Mouse (Mus musculus) midbrain, embryonic 10.5 days (tissue): Measurements from ENCODE around the gene Col6a1. TPM values are rescaled to one million over a fixed set of nuclear protein-coding genes. Genes with fewer than 3 reads are reported as not detected.
A peak's percentile ranks its signal among the peaks of the same experiment; 100 is the strongest.
"Not testable (repeated sequence)": the region's sequence is repeated elsewhere in the genome, so short reads cannot be mapped to it uniquely, and the experiment has no call there.

ENCODE experiments used
- DNase-seq: peaks from one replicate; pipeline ENCODE4 v3.0.0-alpha.2; 2017; ENCODE audit warnings: low spot score
- H3K27ac ChIP-seq: fragments of 300-500 bp; sonication (generic); replicated peaks from 2 replicates; pipeline ENCODE4 v1.5.1; 2016; ENCODE audit warnings: mild to moderate bottlenecking
- H3K27me3 ChIP-seq: fragments of 300-500 bp; sonication (generic); 2 replicates; pipeline ENCODE4 v1.6.1; 2016; ENCODE audit warnings: low read depth, mild to moderate bottlenecking; ENCODE audit not compliant: poor library complexity, severe bottlenecking
- H3K36me3 ChIP-seq: fragments of 300-500 bp; sonication (generic); 2 replicates; pipeline ENCODE4 v1.6.1; 2016; ENCODE audit warnings: mild to moderate bottlenecking, moderate library complexity
- H3K4me1 ChIP-seq: fragments of 300-500 bp; sonication (generic); 2 replicates; pipeline ENCODE4 v1.6.1; 2016
- H3K4me3 ChIP-seq: fragments of 300-500 bp; sonication (generic); 2 replicates; pipeline ENCODE4 v1.5.1; 2016; ENCODE audit warnings: mild to moderate bottlenecking, moderate library complexity
- H3K9me3 ChIP-seq: fragments of 300-500 bp; sonication (generic); replicated peaks from 2 replicates; pipeline ENCODE4 v1.6.1; 2016; ENCODE audit warnings: mild to moderate bottlenecking
- WGBS: fragments of 180-500 bp; shearing (Covaris S2); methylation state at CpG from one replicate; pipeline ENCODE4 v1.1.7; 2016; 5-methylcytosine and 5-hydroxymethylcytosine counted together
- polyA plus RNA-seq: library from polyadenylated mRNA; unstranded; fragments of >200 nt; fragmentation: Nextera tagmentation; extraction: Ambion mirVana; gene quantifications from 2 replicates; pipeline ENCODE4 v1.2.1, GENCODE M21; 2016

Col6a1 gene
- polyA plus RNA-seq, result 8.0 and 14.7 TPM in 2 replicates

- peak within 1 kb of the TSS; percentile 53 for H3K27ac ChIP-seq
- H3K4me1 ChIP-seq, result peaks cover 17% of the 10 kb centered on the region
- 32% methylated on average over 9 of the region's 9 CpGs for WGBS
- H3K36me3 ChIP-seq, result no peaks in the 10 kb centered on the region
- no peak within 1 kb of the TSS for H3K4me3 ChIP-seq
- DNase-seq, result peak; percentile 41
- 0 out of 2 replicates have a peak, but pooled peaks cover 5% of the 10 kb centered on the region for H3K27me3 ChIP-seq
- H3K9me3 ChIP-seq, result no peaks in the 10 kb centered on the region
Measured at GRCm38 (mm10) chr10:76725682-76726285, at the start of gene Col6a1. Col6a1 (minus strand) TSS chr10:76726168.

GRCm38 (mm10) chr10:76771624-76772023, 45.7 kb upstream of the Col6a1 start:
- Histone ChIP-seq H3K27ac (no peak overlapping the region), H3K4me3 (no peak overlapping the region), H3K9me3 (no peaks in the 10 kb centered on the region), H3K27me3 (no peaks in the 10 kb centered on the region), H3K4me1 (0 out of 2 replicates have a peak, but pooled peaks cover 3% of the 10 kb centered on the region), H3K36me3 (peaks cover 27% of the 10 kb centered on the region)
- 90% methylated on average over 3 of the region's 3 CpGs for WGBS
- DNase-seq, result no peak

GRCm38 (mm10) chr10:76771086-76771485, 45.1 kb upstream of the Col6a1 start:
- H3K36me3 ChIP-seq, result peaks cover 32% of the 10 kb centered on the region
- H3K4me3 ChIP-seq, result no peak overlapping the region
- H3K27ac ChIP-seq, result no peak overlapping the region
- 0 out of 2 replicates have a peak, but pooled peaks cover 3% of the 10 kb centered on the region for H3K4me1 ChIP-seq
- 44% methylated on average over 5 of the region's 5 CpGs for WGBS
- DNase-seq, result no peak
- H3K9me3 ChIP-seq, result no peaks in the 10 kb centered on the region
- H3K27me3 ChIP-seq, result no peaks in the 10 kb centered on the region

- WGBS, result 88% methylated on average over 6 of the region's 6 CpGs
- no peak for DNase-seq
- no peaks in the 10 kb centered on the region for H3K27me3 ChIP-seq
- H3K27ac ChIP-seq, result no peak overlapping the region
- no peak overlapping the region for H3K4me3 ChIP-seq
- H3K9me3 ChIP-seq, result no peaks in the 10 kb centered on the region
- peaks cover 47% of the 10 kb centered on the region for H3K36me3 ChIP-seq
- 0 out of 2 replicates have a peak, but pooled peaks cover 3% of the 10 kb centered on the region for H3K4me1 ChIP-seq
Measured at GRCm38 (mm10) chr10:76769581-76769980, 43.6 kb upstream of the Col6a1 start.

GRCm38 (mm10) chr10:76766196-76766595, 40.2 kb upstream of the Col6a1 start:
- Histone ChIP-seq H3K36me3 (peaks cover 64% of the 10 kb centered on the region), H3K27me3 (no peaks in the 10 kb centered on the region), H3K4me1 (0 out of 2 replicates have a peak, but pooled peaks cover 2% of the 10 kb centered on the region), H3K4me3 (no peak overlapping the region), H3K27ac (no peak overlapping the region), H3K9me3 (no peaks in the 10 kb centered on the region)
- 83% methylated on average over 1 of the region's 1 CpGs for WGBS
- DNase-seq, result no peak

- no peak overlapping the region for H3K27ac ChIP-seq
- WGBS, result 90% methylated on average over 4 of the region's 4 CpGs
- peak; percentile 5 for DNase-seq
- H3K9me3 ChIP-seq, result no peaks in the 10 kb centered on the region
- no peaks in the 10 kb centered on the region for H3K27me3 ChIP-seq
- H3K4me1 ChIP-seq, result no peaks in the 10 kb centered on the region
- H3K36me3 ChIP-seq, result peaks cover 59% of the 10 kb centered on the region
- no peak overlapping the region for H3K4me3 ChIP-seq
Measured at GRCm38 (mm10) chr10:76764927-76765326, 39.0 kb upstream of the Col6a1 start.

- peaks cover 55% of the 10 kb centered on the region for H3K36me3 ChIP-seq
- H3K27me3 ChIP-seq, result no peaks in the 10 kb centered on the region
- H3K4me3 ChIP-seq, result no peak overlapping the region
- H3K27ac ChIP-seq, result no peak overlapping the region
- H3K9me3 ChIP-seq, result no peaks in the 10 kb centered on the region
- WGBS, result 94% methylated on average over 12 of the region's 12 CpGs
- DNase-seq, result peak; percentile 9
- no peaks in the 10 kb centered on the region for H3K4me1 ChIP-seq
Measured at GRCm38 (mm10) chr10:76763016-76763415, 37.0 kb upstream of the Col6a1 start.

GRCm38 (mm10) chr10:76762411-76762810, 36.4 kb upstream of the Col6a1 start:
- Histone ChIP-seq H3K4me3 (no peak overlapping the region), H3K4me1 (no peaks in the 10 kb centered on the region), H3K27me3 (no peaks in the 10 kb centered on the region), H3K9me3 (no peaks in the 10 kb centered on the region), H3K27ac (no peak overlapping the region), H3K36me3 (peaks cover 52% of the 10 kb centered on the region)
- 92% methylated on average over 7 of the region's 7 CpGs for WGBS
- peak; percentile 8 for DNase-seq

GRCm38 (mm10) chr10:76759878-76760277, 33.9 kb upstream of the Col6a1 start:
- no peak overlapping the region for H3K27ac ChIP-seq
- H3K9me3 ChIP-seq, result no peaks in the 10 kb centered on the region
- H3K36me3 ChIP-seq, result peaks cover 31% of the 10 kb centered on the region
- WGBS, result 92% methylated on average over 5 of the region's 5 CpGs
- H3K27me3 ChIP-seq, result no peaks in the 10 kb centered on the region
- H3K4me3 ChIP-seq, result no peak overlapping the region
- H3K4me1 ChIP-seq, result no peaks in the 10 kb centered on the region
- no peak for DNase-seq

GRCm38 (mm10) chr10:76753640-76754039, 27.7 kb upstream of the Col6a1 start:
- 85% methylated on average over 3 of the region's 3 CpGs for WGBS
- H3K9me3 ChIP-seq, result peaks cover 4% of the 10 kb centered on the region; the same call in 1 of the 2 replicates
- H3K27me3 ChIP-seq, result no peaks in the 10 kb centered on the region
- H3K27ac ChIP-seq, result no peak overlapping the region
- no peaks in the 10 kb centered on the region for H3K36me3 ChIP-seq
- no peak overlapping the region for H3K4me3 ChIP-seq
- H3K4me1 ChIP-seq, result no peaks in the 10 kb centered on the region
- no peak for DNase-seq

- WGBS, result 70% methylated on average over 11 of the region's 11 CpGs
- H3K4me1 ChIP-seq, H3K27me3 ChIP-seq: not testable (repeated sequence)
Measured at GRCm38 (mm10) chr10:76744267-76744666, 18.3 kb upstream of the Col6a1 start.

GRCm38 (mm10) chr10:76736764-76737163, 10.8 kb upstream of the Col6a1 start:
- Histone ChIP-seq H3K4me1 (peaks cover 21% of the 10 kb centered on the region), H3K27me3 (peaks cover 5% of the 10 kb centered on the region; the same call in 1 of the 2 replicates), H3K4me3 (no peak overlapping the region), H3K36me3 (no peaks in the 10 kb centered on the region), H3K27ac (no peak overlapping the region), H3K9me3 (no peaks in the 10 kb centered on the region; the same call in 1 of the 2 replicates)
- DNase-seq, result no peak
- 72% methylated on average over 8 of the region's 8 CpGs for WGBS

More at GRCm38 (mm10) chr10:76744267-76744666, 18.3 kb upstream of the Col6a1 start:
- not testable (repeated sequence) for DNase-seq, H3K4me3 ChIP-seq, H3K36me3 ChIP-seq, H3K27ac ChIP-seq
- peaks cover 13% of the 10 kb centered on the region for H3K9me3 ChIP-seq

- Histone ChIP-seq H3K27me3 (peaks cover 7% of the 10 kb centered on the region; the same call in 1 of the 2 replicates), H3K4me3 (no peak overlapping the region), H3K27ac (no peak overlapping the region), H3K4me1 (peaks cover 23% of the 10 kb centered on the region), H3K36me3 (no peaks in the 10 kb centered on the region), H3K9me3 (no peaks in the 10 kb centered on the region)
- WGBS, result 3% methylated on average over 4 of the region's 4 CpGs
- peak; percentile 81 for DNase-seq
Measured at GRCm38 (mm10) chr10:76734979-76735378, 9.0 kb upstream of the Col6a1 start.
